Mouse (Mus musculus) urinary bladder, postnatal 10 days (tissue): ENCODE measurements around the gene Lyl1.

Experiments used
- DNase-seq: peaks from one replicate; pipeline ENCODE4 v3.0.0; 2022; ENCODE audit warnings: low spot score

The Lyl1 gene

DNA sequence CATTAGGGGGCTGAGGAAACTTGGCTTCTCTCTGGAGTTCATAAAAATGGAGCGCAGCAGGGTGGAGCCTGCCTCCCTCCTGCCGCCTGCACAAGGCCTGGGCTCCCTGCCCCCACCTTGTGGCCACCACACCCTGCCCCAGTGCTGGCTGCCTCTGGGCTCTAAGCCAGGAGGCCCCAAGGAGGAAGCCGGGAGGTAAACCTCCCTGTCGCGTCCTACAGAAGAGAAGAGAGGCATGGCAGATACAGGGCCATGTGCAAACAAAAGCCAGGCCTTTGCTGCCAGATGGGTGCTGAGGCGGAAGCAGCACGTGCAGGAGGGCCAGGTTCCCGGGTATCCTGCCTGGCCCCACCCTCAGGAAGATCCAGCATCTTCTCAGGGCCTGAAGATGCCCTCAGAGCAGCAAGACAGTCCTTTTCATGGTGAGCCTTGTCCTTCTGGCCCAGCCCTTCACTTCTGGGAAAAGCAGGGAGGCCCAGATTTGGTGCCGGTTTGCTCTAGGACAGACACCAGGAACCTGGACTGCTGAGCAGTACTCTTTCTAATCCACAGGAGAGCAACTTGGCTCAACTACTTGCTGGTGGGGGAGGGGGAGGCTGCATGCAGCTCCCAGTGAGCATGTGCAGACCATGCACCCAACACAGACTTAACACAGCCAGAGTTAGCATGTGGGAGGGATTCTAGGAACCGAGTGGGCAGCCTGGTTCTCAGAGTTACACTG, 21.8 kb downstream of the Lyl1 start, which contains the start of gene G430095P16Rik:
Gene G430095P16Rik, plus strand, starts transcription at position 158 of the 721 bp plus-strand sequence.
- DNase-seq, result no peak

DNA sequence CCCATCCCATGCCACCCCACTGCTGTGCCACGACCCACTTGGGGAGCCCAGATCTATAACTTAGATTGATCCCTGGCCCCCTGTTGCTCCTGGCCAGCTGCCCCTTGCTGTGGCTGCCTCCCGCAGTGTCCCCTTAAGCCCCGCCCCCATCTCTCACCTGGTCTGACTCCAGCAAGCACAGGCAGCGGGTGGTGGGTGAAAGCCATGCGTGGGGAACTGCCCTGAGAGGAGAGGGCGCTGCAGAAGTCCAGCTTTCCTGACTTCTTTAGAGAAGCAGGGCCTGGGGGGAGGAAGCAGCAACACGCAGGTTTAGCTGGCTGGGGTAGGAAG, 22.3 kb downstream of the Lyl1 start:
- DNase-seq, result no peak

DNA sequence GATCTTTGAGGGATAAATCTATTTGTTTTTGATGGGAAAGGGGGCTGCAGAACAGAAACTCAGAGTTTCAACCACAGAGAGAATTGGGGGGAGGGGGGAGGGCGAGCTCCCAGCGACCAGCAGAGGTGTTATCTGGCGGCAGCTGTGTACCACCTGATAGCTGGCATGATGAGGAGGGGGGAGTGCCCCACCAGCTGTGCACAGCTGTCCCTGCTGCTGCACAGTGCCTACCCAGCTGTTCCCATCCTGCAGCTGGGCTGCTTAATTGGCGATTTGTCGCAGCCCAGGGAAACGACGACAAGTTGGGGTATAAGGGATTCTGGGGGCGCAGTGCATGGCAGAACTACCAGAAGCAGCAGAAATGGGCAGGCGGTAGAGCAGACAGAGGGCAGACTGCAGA, 23.4 kb downstream of the Lyl1 start:
- no peak for DNase-seq

DNA sequence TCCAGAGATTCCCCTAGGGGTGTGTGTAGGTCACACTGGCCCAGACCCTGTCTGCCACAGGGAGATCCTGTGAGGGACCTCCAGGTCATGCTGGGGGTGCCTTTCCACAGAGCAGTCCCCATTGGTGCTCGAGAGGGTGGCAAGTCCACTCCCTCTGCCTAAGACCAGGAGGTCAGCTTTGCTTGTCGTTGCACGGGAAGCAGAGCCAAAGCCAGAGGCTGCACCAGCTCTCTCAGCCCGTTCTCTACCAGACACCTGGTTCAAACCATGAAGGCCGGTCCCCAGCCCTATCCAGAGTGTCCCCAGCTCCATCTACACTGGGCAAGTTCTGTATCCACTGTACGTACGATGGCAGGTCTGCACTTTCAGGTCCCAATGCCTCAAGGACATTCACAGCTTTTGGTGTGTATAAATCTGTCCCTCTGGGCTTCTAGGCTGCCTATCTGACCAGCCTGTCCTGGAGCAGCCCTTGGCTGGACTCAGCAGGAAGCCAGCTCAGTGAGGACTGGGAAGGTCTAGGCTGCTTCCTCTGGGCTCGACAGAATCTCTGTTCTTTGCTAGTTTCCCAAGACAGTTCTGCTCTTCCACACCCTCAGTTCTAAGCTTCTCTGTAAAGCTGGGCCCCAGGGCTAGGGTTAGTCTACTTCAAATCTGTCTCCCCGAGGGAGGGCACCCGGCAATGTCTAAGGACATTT, 24.1 kb downstream of the Lyl1 start:
- no peak for DNase-seq

DNA sequence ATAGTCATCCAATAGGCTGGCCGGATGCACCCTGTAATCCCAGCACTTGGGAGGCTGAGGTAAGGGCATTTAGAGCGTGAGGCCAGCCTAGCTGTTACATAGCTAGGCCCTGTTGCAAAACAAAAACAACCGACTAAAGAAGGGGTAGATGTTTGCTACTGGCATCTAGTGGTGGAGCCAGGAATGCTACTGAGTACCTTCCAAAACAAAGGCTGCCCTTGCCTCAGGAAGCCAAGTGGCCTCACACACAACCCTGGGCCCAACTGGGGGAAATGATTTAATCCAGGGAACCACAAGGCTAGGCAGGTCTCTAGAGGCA, 24.6 kb downstream of the Lyl1 start:
- no peak for DNase-seq

DNA sequence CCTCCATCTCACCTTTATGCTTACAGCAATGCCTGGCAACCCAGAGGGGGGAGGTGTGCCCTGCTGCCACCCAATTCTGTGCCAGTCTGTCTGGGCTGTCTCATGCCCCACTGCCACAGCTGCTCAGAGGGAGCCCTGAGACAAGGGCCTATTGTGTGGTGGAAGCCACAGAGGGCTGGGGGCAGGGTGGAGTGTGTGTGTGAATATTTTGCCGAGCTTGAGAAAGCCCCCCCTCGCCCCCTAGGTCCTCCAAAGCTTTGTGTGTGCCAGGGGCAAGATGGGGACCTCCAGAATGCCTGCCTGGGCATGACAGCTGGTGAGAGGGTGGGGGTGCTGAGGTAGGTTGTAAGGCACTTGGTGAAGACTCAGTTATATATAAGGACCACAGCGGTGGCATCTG, 27.2 kb downstream of the Lyl1 start:
- DNase-seq, result no peak

DNA sequence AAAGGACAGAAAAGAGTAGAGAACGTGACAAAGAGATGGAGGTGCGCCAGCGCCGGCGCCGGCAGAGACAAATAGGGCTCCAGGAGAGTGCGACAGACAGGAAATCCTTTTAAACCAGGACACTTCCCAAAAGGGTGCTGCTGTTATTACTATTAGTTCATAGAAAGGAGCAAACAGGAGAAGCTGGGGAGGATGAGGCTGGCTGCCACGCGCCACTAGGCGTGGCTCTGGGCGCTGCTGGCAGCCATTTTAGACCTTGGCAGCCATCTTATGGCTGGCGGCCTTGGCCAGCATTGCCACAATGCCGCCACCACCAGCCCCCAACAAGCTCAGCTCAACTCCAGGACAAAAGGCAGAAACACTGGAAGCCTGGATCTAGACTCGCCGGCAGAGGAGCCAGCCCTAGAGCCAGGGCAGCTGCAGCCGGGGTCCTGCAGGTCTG, 28.7 kb downstream of the Lyl1 start:
- DNase-seq, result no peak

DNA sequence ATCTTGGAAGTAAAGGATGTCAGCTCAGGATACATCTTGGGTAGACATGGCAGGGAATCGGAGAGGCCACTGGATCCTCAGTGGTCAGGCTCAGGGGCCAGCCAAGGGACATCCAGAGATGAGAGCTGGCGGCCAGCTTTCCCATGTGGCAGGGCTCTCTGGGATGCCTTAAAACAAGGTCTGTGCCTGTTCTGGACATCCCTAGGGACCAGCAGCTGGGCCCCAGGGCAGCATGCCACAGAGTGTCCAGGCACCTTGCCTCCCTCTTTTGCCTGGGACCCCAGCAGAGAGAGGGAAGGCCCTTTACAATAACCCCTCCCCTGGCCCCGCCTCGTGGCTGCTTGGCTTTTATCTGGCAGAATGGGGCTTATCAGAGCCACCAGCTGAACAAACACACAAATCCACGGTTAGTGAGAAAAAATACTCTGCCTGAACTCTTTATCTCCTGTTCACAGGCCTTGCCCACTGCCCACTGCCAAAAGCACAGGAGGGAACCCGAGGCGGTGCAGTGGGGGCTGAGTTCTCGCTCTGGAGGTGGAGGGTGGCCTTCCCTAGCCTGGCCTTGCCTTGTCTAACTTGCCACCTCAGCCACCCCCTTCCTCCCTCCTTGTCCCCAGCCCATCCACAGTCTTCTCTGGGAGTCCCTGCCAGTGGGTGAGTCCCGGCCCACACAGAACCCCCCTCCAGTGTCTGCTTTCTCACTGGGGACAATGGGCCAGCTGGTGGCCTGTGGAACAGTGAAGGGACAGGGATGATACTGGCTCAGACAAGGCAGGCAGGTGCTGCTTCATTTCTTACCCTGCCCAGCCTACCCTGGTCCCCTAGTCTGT, 29.5 kb downstream of the Lyl1 start:
- DNase-seq, result no peak

DNA sequence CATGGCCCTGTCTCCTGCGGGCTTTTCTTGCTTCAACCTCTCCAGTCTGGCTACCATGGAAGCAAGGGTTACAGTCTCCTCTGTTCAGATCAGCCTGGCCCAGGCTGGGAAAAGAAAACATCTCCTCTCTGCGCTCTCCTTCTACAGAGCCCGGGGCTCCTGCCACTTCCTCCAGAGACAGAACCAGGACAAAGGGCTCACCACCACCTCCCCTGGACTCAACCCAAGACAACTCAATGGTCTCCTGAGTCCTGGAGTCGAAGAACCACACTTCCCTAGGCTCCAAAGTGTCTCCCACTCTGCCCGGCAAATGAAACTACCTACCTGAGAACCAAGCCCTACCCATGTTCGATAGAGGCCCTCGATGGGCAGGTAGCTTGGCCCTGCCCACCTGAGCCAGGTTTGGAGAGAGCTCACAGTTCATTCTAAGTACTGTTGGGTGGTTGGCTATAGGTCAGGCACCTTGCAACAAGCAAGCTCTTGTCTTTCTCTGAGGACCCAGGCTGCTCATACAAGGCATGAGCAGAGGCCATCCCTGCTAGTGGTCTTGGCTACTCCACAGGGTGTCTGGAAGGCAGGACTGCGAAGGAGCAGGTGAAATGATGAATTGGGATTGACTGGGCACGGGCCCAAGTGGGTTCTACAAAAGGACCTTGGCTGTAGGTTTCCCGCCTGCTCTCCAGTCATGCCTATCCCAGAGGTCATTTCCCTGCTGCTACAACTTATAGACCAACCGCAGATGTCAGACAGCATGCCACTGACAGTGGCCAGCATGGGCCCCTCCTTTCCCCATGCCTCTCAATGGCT, 30.3 kb downstream of the Lyl1 start:
- DNase-seq, result no peak

DNA sequence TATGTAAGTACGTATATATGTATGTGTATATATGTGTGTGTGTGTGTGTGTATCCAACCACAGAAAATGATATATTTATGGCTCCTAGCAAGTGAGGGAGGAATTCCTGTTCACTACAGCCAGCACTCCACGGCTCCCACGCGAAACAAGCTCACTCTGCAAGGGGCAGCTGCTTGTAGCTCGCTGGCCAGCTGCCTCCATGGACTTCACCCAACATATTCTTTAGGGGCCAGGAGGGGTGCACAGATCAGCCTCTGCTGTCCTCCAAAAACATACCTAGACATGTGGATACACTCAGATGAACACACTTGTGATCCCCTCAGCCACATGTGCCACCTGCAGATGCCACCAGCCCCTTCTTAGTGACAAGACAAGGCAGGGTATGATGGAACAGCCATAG, 31.3 kb downstream of the Lyl1 start:
- no peak for DNase-seq

DNA sequence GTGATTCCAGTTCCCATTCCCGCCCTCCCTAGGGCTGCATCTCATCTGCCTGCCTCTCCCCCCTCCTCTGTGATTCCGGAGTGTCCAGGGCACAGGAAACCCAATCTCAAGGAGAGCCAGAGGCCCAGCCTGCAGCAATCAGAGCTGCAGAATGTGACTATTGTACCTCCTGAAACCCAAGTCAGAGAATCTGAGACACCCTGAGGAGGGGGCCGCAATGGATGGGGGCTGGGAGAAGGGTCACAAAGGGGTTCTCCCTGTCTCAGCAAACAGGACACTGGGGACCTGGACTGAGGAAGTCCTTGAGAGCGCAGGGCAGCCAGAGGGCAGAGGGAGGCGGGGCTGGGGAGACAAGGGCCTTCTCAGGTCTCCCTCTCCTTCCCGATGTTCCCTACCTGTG, 31.7 kb downstream of the Lyl1 start:
- no peak for DNase-seq

DNA sequence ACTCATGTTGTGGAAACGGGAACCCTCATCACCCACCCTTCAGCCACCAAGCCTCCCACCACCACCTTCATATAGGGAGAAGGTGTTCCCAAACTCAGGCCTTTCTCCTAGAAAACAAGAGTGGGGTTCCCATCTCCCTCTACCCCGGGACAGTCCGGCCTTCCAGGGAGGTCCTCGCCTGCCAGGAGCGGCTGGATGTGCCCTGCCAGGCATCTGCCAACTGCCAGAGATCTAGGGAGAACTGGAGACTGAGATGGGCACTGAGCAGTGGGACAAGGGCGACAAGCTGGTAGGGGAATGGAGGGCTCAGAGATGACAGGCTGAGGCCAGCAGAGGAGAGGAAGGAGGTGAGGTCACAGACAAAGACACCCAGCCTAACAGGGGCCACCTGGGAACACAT, 32.7 kb downstream of the Lyl1 start:
- DNase-seq, result no peak

DNA sequence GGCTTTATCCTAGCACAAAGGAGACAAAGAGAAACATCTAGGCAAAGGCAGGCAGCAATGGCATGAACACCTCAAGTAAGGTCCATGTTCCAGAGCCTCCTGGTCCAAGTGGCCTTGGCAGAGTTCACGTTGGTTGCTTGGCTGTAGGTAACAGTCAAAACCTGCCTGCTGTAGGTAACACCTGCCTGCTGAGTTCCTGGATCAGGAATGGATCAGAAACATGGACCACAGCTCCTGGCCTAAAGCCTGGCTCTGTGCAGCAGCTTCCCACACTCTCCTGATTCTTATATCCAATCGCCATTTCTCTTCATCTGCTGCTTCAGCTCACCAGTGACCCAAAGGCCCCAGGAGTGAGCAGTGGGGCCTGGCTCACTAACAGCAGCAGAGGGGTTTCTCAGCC, 33.4 kb downstream of the Lyl1 start:
- DNase-seq, result no peak

DNA sequence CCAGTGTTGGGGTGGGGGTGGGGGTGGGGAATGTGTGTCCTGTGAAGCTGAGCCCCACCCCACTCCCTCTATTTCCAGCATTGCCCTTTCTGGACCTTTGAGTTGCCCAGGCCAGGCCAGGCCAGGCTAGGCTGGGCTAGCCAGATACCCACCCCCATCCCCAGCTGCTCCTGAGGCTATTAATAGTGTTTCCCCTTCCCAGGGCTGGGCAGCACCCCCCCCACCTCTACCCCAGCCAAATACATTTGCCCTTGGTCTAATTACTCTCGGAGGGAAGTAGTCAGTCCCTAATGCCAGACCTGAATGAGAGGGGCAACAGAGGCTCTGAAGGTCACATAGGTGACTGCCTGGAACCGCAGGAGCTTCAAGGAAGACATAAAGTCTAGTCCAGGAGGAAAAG, 34.3 kb downstream of the Lyl1 start:
- DNase-seq, result no peak

DNA sequence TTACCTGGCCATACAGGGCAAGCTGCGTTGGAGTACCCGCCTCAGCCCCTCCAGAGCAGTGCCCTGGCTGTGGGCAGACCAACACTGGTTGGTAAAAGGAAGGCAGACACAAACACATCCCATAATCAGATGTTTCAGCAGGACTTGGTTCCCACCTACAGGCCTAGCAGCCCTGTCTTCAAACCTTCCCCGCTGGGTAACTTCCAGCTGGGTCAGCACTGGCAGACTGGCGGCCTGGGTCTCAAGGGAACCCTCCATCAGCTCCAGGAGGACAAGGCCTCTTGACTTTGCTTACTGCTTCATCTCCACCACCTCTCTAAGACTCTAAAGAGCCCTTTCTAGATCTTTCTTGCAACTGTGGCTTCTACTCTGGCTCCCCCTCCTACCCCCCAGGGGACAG, 35.3 kb downstream of the Lyl1 start:
- no peak for DNase-seq

DNA sequence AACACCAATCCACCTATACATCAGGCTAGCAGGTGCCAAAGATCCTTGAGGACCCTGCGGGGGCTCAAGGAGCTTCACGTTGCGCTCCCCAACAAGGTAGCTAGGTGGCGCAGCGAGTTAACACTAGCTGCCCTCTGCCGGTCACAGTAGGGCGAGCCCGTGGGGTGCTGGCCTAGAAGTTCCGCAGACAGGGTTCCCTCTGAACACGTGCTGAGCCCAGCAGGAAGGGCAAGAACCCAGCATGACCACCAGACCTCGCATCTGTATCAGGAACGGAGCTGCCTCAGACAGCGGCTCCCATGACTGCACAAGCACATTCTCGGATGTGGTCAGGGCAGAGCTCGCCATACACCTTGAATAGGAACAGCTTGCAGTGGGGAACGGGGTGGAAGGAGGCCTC, 36.4 kb downstream of the Lyl1 start:
- no peak for DNase-seq

DNA sequence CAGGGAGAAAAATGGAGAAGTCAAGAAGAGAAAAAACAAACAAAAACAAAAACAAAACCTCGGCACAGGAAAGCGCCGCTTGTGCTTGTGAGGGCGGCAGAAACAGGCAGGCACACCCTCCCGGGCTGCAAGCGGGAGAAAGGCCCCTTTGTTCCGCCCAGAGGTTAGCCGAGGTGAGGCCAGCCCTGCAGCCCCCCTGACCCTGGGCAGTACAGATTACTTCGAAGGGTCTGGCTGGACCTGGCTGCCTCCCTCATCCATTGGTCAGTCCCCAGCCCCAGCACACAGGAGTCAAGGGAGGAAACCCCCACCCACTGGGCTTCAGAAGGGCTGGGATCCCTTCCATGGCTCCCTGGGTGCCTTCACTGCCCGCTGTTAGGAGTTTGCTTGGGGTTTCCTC, 37.0 kb downstream of the Lyl1 start:
- no peak for DNase-seq

DNA sequence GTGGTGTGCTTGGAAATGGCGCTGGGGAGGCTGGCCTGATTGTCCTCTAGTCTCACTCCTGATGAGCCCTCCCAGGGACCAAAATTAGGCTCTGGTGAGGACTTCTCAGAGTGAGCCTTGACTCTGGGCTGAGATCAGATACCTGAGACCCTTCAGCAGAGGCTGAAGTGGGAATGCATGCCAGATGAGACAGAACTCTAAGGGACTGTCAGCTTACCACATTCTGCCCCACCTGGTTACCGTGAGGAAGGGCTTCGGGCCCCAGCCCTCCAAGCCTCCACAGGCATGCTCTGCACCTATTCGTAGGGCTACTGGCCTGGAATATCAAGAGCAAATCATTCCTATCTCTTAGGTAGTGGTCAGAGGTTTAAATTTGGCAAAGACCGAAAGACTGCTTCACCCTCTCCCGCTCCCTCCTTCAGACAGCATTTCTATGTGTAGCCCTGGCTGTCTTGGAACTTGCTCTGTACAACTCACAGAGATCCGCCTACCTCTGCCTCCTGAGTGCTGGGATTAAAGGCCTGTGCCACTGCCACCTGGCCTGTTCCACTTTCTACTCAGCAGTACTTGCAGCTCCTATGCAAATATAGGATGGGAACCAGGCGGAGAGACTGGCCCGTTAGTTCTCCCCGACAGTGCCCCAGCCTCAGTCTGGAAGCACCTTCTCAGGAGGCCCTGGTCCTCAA, 37.6 kb downstream of the Lyl1 start:
- DNase-seq, result no peak

DNA sequence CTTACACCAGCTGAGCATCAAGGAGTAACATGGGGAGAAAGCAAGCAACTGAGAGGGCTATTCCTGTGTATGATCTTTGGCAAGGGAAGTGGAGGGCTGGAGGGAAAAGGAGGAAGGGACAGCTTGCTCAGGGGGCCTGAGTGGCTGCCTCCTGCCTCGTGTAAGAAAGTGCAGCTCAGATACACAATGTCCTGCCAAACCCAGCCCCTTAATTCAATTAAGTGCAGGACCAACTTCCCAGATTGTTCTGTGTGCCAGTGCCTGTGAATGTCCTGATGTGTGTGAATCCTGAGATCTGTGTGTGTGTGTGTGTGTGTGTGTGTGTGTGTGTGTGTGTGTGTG, 38.1 kb downstream of the Lyl1 start:
- no peak for DNase-seq

DNA sequence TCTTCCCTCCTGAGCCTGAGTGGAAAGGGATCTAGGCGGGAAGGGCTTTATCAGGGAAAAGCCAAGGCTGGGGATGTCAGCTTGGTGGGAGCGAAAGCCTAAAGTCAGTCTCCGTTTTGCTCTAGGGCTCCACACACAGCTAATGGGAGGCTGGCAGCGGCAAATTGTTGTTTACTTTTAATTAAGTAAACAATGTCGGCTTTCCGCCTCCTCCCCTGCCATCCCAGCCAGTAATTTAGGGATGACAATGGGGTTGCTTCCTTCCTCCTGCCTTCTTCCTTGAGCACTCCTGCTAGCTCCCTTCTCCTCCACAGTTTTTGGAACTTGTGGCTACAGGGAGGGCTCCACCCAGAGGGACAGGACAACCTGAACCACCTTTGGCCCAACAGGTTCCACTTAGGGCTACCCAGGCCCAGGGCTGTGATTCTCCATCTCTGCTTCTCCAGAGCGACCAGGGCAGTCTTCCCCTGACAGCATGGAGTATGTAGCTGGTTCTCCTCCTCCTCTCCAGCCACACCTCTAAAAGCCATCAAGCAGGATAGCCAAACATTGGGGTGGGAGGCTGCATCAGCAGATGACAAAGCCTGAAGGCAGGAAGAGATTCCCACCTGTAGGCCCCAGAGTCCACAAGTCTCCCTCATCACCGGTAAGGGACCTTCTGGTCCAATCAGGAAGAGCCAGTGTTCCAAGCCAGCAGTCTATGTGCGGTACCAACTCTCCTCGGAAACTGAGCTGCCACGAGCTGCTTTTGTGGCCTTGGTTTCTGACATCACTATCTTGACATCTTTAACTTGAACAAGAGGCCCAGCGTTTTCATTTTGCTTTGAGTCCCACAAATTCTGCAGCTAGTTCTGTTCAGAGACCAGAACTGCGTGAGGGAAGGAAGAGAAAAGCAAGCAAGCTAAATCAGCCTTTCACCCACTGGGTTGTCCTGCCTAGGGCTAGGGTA, 39.9 kb downstream of the Lyl1 start:
- DNase-seq, result no peak
